In genomic region chrX:159116210-159116609, GRCm38 (mm10) we compare ENCODE assay signal across 21 mouse cellular contexts.
DNase-seq lines count a peak whose midpoint lies in the region; ATAC-seq lines count a peak whose summit lies in the region.
"Had no signal": no experiment of that assay in that cellular context is flagged by ENCODE, and none has a peak within 500 bp of the region (broad histone marks: within the 10 kb centered on the region; RNA-seq: fewer than 3 reads in every experiment).

No protein-coding gene starts in this region.

- H3K9me3 ChIP-seq in intestine, embryonic 15.5 days: no peaks in the 10 kb centered on the region
- no peaks in the 10 kb centered on the region for H3K9me3 ChIP-seq in intestine, embryonic 16.5 days (ENCODE audit: control insufficient read depth, low read length)
- H3K9me3 ChIP-seq: embryonic facial prominence, embryonic 13.5 days; embryonic facial prominence, embryonic 15.5 days; forebrain, embryonic 10.5 days; forebrain, embryonic 13.5 days; forebrain, embryonic 15.5 days had no signal

- intact Hi-C loops in heart, postnatal 25 days (cut with DNase I): no loop called here

- no peak overlapping the region for H3K9ac ChIP-seq in intestine, embryonic 15.5 days
- no peak overlapping the region for H3K9ac ChIP-seq in intestine, embryonic 16.5 days (ENCODE audit: low read depth, low read length)
- H3K9ac ChIP-seq: embryonic facial prominence, embryonic 13.5 days; embryonic facial prominence, embryonic 15.5 days; forebrain, embryonic 13.5 days; forebrain, embryonic 15.5 days had no signal

- no peaks in the 10 kb centered on the region for H3K27me3 ChIP-seq in intestine, embryonic 15.5 days (replicated peaks)
- H3K27me3 ChIP-seq in intestine, embryonic 16.5 days (replicated peaks; ENCODE audit: control insufficient read depth, insufficient read depth, low read length): no peaks in the 10 kb centered on the region
- H3K27me3 ChIP-seq: embryonic facial prominence, embryonic 13.5 days; embryonic facial prominence, embryonic 15.5 days; forebrain, embryonic 13.5 days; forebrain, embryonic 15.5 days had no signal

- DNase-seq in large intestine, adult 2 months (ENCODE audit: low read depth, low spot score): peak; percentile 35
- DNase-seq in left cerebral cortex, adult 9 months (ENCODE audit: low spot score in 2 of 2): no peak
- no peak for DNase-seq in layer of hippocampus, adult 9-10 months (ENCODE audit: low spot score)
- no peak for DNase-seq in heart, postnatal 25 days (ENCODE audit: low spot score)
- DNase-seq: adrenal gland, adult 2 months; adrenal gland, postnatal 25 days; cerebellum, adult 11 months; cerebellum, adult 18-20 months; cerebellum, adult 8-10 months; cerebellum, adult 9-11 months; cerebellum, postnatal 14 days; cerebellum, postnatal 36 days; embryo, embryonic 11 days had no signal

- H3K4me2 ChIP-seq in intestine, embryonic 15.5 days (replicated peaks): no peak overlapping the region
- H3K4me2 ChIP-seq in intestine, embryonic 16.5 days (ENCODE audit: low read depth, low read length): no peak overlapping the region
- H3K4me2 ChIP-seq: embryonic facial prominence, embryonic 13.5 days; embryonic facial prominence, embryonic 15.5 days; forebrain, embryonic 13.5 days; forebrain, embryonic 15.5 days had no signal

- H3K27ac ChIP-seq in intestine, embryonic 15.5 days: no peak overlapping the region
- no peak overlapping the region for H3K27ac ChIP-seq in intestine, embryonic 16.5 days (ENCODE audit: low read length)
- H3K27ac ChIP-seq: embryonic facial prominence, embryonic 13.5 days; embryonic facial prominence, embryonic 15.5 days; forebrain, embryonic 10.5 days; forebrain, embryonic 13.5 days; forebrain, embryonic 15.5 days had no signal

- no peaks in the 10 kb centered on the region for H3K4me1 ChIP-seq in intestine, embryonic 15.5 days (replicated peaks)
- H3K4me1 ChIP-seq in intestine, embryonic 16.5 days (ENCODE audit: control insufficient read depth, insufficient read depth, low read length): no peaks in the 10 kb centered on the region
- H3K4me1 ChIP-seq: embryonic facial prominence, embryonic 13.5 days; embryonic facial prominence, embryonic 15.5 days; forebrain, embryonic 10.5 days; forebrain, embryonic 13.5 days; forebrain, embryonic 15.5 days had no signal

- no peak overlapping the region for H3K4me3 ChIP-seq in intestine, embryonic 15.5 days (replicated peaks)
- no peak overlapping the region for H3K4me3 ChIP-seq in intestine, embryonic 16.5 days (ENCODE audit: low read length)
- H3K4me3 ChIP-seq: embryonic facial prominence, embryonic 13.5 days; embryonic facial prominence, embryonic 15.5 days; erythroblast, embryonic 14.5 days; forebrain, embryonic 10.5 days; forebrain, embryonic 13.5 days; forebrain, embryonic 15.5 days had no signal

- H3K36me3 ChIP-seq in intestine, embryonic 15.5 days: no peaks in the 10 kb centered on the region
- H3K36me3 ChIP-seq in intestine, embryonic 16.5 days (ENCODE audit: control insufficient read depth, insufficient read depth, low read length): no peaks in the 10 kb centered on the region
- H3K36me3 ChIP-seq: embryonic facial prominence, embryonic 13.5 days; embryonic facial prominence, embryonic 15.5 days; forebrain, embryonic 10.5 days; forebrain, embryonic 15.5 days had no signal

- ATAC-seq in intestine, embryonic 15.5 days: peak; percentile 72
- peak; percentile 90 for ATAC-seq in intestine, embryonic 16.5 days
- ATAC-seq: forebrain, embryonic 13.5 days; forebrain, embryonic 15.5 days had no signal
